Mouse (Mus musculus): ENCODE data around the gene Pde10a. TPM values are rescaled to one million over a fixed set of nuclear protein-coding genes. Genes with fewer than 3 reads are reported as not detected.

Pde10a gene
- total RNA-seq (2023): under 1 TPM; 0.26 to 0.39 TPM

DNA sequence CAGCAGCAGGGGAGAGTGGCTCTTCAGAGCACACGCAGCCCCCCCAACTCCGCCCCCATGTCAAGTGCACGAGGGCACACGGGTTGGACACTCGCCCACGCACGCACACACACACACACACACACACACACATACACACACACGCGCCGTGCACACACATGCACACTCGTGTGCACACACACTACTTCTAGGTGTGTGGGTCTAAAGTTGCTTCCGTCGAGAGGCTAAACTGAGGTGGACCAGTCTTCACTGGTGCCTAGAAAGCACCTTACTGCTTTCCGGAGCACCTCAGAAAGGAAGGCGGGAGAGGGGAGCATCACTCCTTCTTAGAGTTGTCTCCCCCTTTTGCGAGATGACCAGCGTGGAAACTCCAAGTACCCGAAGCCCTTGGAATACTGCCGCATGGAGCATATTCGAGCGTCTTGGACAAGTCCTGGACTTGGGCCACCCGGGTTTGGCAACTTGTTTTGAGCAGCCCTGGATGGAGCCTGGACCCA lies at the start of gene Pde10a:
Gene Pde10a (plus strand): TSS at position 148 of the 497 bp plus-strand sequence.

DNA sequence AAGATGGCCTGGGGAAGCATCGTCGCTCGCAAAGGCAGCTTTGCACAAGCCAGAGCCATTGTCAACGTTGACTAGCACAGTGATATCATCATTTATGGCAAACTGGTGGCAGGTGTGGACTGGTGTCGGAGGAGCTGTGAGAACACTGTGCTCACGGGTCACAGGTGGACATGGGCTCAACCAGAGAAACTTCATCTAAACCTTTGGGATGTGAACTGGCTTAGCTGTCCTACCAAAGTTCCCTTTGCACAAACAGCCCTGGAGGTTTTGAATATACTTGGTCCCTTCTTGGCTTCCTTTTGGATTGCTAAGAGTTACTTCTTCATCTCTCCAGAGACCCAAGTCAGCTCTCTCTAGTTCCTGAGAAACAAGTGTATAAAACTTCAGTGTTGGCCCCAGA lies 41.7 kb downstream of the Pde10a start, which contains the start of gene Gm17087:
Gene Gm17087 (minus strand): TSS at position 101 of the 400 bp plus-strand sequence.

DNA sequence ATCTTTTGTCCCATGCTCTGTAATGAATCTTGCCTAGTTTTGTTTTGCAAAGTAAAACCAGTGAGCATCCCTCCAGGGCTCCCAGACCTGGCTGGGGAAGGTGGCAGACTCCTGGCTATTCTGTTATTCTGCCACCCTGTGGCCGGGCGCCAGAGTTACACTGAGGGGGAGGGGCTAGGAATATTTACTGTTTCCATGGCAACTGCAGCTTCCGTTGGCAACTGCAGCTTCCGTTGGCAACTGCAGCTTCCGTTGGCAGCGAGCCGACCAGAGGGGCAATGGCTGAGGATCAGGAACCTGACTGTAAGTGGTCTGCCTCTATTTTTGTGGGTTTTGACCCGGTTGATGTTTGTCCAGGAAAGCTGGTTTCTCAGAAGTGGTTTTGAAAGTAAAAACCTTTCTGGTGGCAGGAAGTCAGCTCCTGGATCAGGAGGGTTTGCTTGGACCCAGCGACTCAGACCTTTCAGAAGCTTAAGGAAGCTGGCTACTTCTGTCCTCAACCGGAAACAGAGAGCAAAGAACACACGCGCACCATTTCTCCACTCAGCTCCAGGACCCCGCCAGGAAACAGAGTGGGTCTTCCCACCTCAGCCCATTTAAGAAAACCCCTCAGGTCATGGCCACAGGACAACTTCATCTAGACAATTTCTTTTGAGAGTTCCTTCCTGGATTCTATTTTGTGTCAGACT lies 463.1 kb downstream of the Pde10a start, which contains the start of gene 1700010I14Rik:
Gene 1700010I14Rik (plus strand): TSS at position 215 of the 689 bp plus-strand sequence.

Other genes starting within 250 kb of the Pde10a start
- 10 to 100 TPM; 47.3 to 53.0 TPM for gene Mpc1, start 242.5 kb upstream of the Pde10a start, total RNA-seq (2023)
- gene Sft2d1, start 214.3 kb upstream of the Pde10a start, total RNA-seq (2023): 100 to 1,000 TPM; 129 to 147 TPM
- gene Prr18, start 187.9 kb upstream of the Pde10a start, total RNA-seq (2023): under 1 TPM; 0.81 to 0.88 TPM
- not detected for gene T2, start 169.4 kb upstream of the Pde10a start, total RNA-seq (2023)
- gene T, start 90.9 kb upstream of the Pde10a start, total RNA-seq (2023): not detected
- gene Gm17087, start 41.6 kb downstream of the Pde10a start, total RNA-seq (2023): not detected